Mouse (Mus musculus) heart, embryonic 10.5 days (tissue): ENCODE data around the gene Chchd5. TPM values are rescaled to one million over a fixed set of nuclear protein-coding genes. Genes with fewer than 3 reads are reported as not detected.

ENCODE experiments used
- DNase-seq: peaks from one replicate; pipeline ENCODE4 v3.0.0-alpha.2; 2017; ENCODE audit warnings: low spot score
- H3K27ac ChIP-seq: fragments of 300-500 bp; sonication (generic); 2 replicates; pipeline ENCODE4 v1.5.1; 2016; ENCODE audit warnings: mild to moderate bottlenecking
- H3K27me3 ChIP-seq: fragments of 300-500 bp; sonication (generic); 2 replicates; pipeline ENCODE4 v1.6.1; 2016; ENCODE audit warnings: mild to moderate bottlenecking; ENCODE audit not compliant: poor library complexity, insufficient read depth, severe bottlenecking
- H3K36me3 ChIP-seq: fragments of 300-500 bp; sonication (generic); 2 replicates; pipeline ENCODE4 v1.6.1; 2016; ENCODE audit warnings: mild to moderate bottlenecking, moderate library complexity
- H3K4me1 ChIP-seq: fragments of 300-500 bp; sonication (generic); 2 replicates; pipeline ENCODE4 v1.6.1; 2016; ENCODE audit warnings: mild to moderate bottlenecking
- H3K4me3 ChIP-seq: fragments of 300-500 bp; sonication (generic); 2 replicates; pipeline ENCODE4 v1.5.1; 2016; ENCODE audit warnings: mild to moderate bottlenecking, moderate library complexity
- H3K9me3 ChIP-seq: fragments of 300-500 bp; sonication (generic); 2 replicates; pipeline ENCODE4 v1.6.1; 2016; ENCODE audit warnings: mild to moderate bottlenecking, moderate library complexity
- WGBS: fragments of 180-500 bp; shearing (Covaris S2); methylation state at CpG from one replicate; pipeline ENCODE4 v1.1.7; 2016; 5-methylcytosine and 5-hydroxymethylcytosine counted together
- polyA plus RNA-seq: library from polyadenylated mRNA; unstranded; fragments of >200 nt; fragmentation: Nextera tagmentation; extraction: Ambion mirVana; gene quantifications from 2 replicates; pipeline ENCODE4 v1.2.1, GENCODE M21; 2016

Gene Chchd5
- 21.9 and 22.0 TPM in 2 replicates for polyA plus RNA-seq

DNA sequence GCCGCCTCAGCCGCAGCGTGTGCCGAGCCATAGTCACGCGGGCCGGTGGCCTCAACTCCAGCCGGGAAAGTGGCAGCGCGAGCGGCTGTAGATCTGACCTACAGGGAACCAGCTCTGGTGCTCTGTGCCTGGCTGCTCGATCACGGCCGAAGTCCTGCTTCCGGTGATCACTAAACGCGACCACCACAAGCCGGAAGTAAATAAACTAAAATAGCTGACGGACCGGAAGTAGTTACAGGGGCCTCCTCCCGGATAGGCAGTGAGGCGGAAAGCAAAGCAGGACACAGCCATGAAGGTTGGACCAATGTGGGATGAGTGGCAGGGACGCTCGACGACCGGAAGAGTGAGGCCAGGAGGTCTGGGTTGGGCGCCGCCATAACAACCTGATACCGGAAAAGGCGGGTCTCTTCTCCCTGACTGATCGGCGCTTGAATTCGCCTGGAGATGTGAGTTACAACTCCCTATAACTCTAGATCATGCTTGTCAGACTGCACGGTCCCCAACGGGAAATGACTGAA lies at the start of gene Chchd5:
Chchd5 (plus strand) TSS at position 289 of the 518 bp plus-strand sequence.
- H3K9me3 ChIP-seq = no peaks in the 10 kb centered on the region
- H3K27ac ChIP-seq = peak within 1 kb of the TSS; percentile 93
- DNase-seq = peak; percentile 99
- no peaks in the 10 kb centered on the region for H3K27me3 ChIP-seq
- under 1% methylated on average over 35 of the region's 35 CpGs for WGBS
- peak within 1 kb of the TSS; percentile 82 for H3K4me3 ChIP-seq
- peaks cover 64% of the 10 kb centered on the region for H3K36me3 ChIP-seq
- peaks cover 19% of the 10 kb centered on the region; the same call in 1 of the 2 replicates for H3K4me1 ChIP-seq

DNA sequence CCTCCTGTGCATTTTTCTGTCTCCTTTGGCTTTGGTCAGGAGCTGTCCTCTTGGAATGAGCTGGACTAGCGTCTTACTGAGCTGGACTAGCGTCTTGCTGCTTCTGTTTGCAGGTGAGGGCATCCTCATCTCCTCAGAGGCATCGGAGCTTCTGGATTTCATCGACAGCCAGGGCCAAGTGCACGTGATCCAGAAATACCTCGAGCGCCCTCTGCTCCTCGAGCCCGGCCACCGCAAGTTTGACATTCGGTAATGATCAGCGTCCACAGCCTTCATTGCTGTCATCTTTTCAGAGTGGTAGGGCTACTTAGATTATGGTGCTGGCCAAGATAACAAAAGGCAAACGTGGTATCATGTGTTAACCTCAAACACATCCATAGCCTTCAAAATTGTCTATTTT lies 48.4 kb upstream of the Chchd5 start:
- H3K4me3 ChIP-seq = no peak overlapping the region
- no peak overlapping the region for H3K27ac ChIP-seq
- peaks cover 30% of the 10 kb centered on the region for H3K36me3 ChIP-seq
- H3K9me3 ChIP-seq = no peaks in the 10 kb centered on the region
- WGBS = 55% methylated on average over 13 of the region's 13 CpGs
- no peaks in the 10 kb centered on the region for H3K27me3 ChIP-seq
- no peaks in the 10 kb centered on the region for H3K4me1 ChIP-seq
- DNase-seq = no peak

DNA sequence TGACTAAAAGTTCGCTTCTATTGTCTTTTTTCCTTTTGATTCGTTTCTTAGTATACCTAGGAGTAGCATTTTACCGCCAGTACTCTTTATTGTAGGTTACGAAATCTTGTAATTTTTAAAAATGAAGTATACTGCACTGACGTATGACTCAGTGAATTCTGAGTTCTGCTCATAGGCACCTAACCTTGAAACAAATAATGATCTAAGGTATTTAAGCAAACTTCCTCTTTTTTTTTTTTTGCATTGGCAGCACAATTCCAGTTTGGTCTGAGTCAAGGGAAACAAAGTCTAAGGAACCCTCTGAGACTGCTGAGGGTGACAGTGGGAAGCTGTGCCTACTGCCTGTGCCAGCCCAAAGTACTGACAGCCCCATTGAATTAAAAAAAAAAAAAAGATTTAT lies 46.0 kb upstream of the Chchd5 start:
- peaks cover 35% of the 10 kb centered on the region for H3K36me3 ChIP-seq
- 85% methylated on average over 5 of the region's 5 CpGs for WGBS

DNA sequence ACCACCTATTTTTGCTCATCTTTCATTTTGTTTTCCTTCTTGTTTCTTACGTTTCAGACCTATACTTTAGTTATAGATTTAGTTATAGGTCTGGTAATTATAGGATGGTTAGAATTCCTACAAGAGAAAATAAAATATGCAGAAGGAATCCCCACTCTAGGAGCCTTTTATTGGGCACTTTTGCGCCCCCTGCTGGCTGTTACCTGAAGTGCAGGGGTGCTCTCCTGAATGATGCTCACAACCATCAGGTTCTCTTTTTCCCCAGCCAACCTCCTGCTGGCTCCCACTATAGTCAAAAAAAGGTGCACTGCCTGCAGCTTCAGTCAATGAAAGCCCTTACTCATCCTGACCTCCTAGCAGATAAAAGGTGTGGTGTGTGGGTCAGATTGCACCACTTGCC lies 44.5 kb upstream of the Chchd5 start:
- 41% methylated on average over 2 of the region's 2 CpGs for WGBS
- H3K36me3 ChIP-seq = peaks cover 42% of the 10 kb centered on the region

More for the DNA sequence above, 46.0 kb upstream of the Chchd5 start:
- no peak overlapping the region for H3K4me3 ChIP-seq
- no peaks in the 10 kb centered on the region for H3K27me3 ChIP-seq
- H3K9me3 ChIP-seq = no peaks in the 10 kb centered on the region
- H3K27ac ChIP-seq = no peak overlapping the region
- H3K4me1 ChIP-seq = no peaks in the 10 kb centered on the region
- DNase-seq = no peak

GRCm38 (mm10) chr2:129087520-129087919 lies 42.0 kb upstream of the Chchd5 start:
- Histone ChIP-seq H3K4me3 (no peak overlapping the region), H3K9me3 (no peaks in the 10 kb centered on the region), H3K27ac (no peak overlapping the region), H3K27me3 (no peaks in the 10 kb centered on the region), H3K4me1 (peaks cover 6% of the 10 kb centered on the region; the same call in 1 of the 2 replicates), H3K36me3 (peaks cover 48% of the 10 kb centered on the region)
- 84% methylated on average over 1 of the region's 1 CpGs for WGBS
- no peak for DNase-seq

More for the DNA sequence above, 44.5 kb upstream of the Chchd5 start:
- H3K9me3 ChIP-seq = no peaks in the 10 kb centered on the region
- DNase-seq = no peak
- no peaks in the 10 kb centered on the region for H3K27me3 ChIP-seq
- peaks cover 1% of the 10 kb centered on the region; the same call in 1 of the 2 replicates for H3K4me1 ChIP-seq
- no peak overlapping the region for H3K27ac ChIP-seq
- no peak overlapping the region for H3K4me3 ChIP-seq

DNA sequence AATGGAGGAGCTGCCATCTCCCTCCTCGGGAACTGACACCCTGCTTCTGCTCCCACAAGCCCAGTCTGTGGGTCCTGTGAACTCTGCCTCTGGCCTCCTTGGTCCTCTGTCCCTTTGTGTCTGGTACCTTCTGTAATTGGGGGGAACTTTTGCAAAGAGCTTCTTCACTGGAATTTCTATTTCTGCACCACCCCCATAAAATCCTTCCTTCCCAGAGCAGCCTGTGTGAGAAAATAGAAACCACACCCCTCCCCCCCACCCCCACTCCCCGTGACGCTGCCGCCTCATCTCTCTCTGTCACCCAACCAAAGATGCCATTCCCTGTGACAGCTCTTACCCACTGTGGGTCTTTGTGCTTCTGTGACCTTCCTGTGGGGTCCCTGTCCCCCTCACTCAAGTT lies 39.1 kb upstream of the Chchd5 start:
- Histone ChIP-seq H3K27ac (peak overlapping the region; percentile 56), H3K36me3 (peaks cover 57% of the 10 kb centered on the region), H3K4me3 (no peak overlapping the region), H3K9me3 (no peaks in the 10 kb centered on the region), H3K27me3 (no peaks in the 10 kb centered on the region), H3K4me1 (peaks cover 6% of the 10 kb centered on the region; the same call in 1 of the 2 replicates)
- WGBS = 52% methylated on average over 4 of the region's 4 CpGs
- no peak for DNase-seq

- no peak overlapping the region for H3K27ac ChIP-seq
- 86% methylated on average over 12 of the region's 12 CpGs for WGBS
These were observed 36.7 kb upstream of the Chchd5 start for GRCm38 (mm10) chr2:129092810-129093209.

DNA sequence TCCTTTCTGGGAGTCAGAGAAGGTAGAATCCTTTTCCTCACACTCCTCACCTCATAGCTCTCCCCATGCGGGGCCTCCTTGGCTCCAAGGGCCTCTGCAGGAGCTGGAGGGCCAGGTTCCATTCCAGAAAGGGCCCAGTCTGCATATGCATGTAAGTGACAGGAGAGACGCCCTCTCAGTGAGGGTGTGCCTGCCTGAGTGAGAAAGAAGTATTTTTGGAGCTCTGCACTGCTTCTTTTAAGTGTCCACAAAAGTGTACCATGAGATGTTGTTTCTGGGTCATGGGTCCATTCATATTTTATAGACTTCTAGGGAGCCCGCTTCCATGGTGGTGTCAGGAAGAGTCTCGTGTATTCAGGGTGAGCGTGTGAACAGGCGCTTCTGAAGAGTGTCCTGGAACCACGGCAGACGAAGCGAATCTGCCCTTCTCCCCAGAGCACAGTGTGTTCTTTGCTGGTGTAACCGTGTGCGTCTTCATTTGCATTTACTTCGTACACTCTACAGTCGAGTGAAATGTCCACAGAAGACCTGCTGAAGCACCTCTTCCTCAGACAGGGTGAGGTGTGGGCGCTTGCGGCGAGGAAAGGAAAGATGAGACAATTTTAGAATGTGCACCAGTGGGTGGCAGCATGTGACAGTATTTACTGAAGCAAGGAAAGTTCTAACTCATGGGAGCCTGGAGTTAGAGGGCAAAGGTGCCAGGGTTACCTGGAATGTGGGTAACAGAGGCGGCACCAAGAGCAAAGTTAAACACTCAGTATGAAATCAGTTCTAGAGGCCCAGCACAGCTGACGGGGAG lies 35.4 kb upstream of the Chchd5 start:
- Histone ChIP-seq H3K27ac (no peak overlapping the region), H3K9me3 (no peaks in the 10 kb centered on the region), H3K27me3 (no peaks in the 10 kb centered on the region), H3K4me1 (peaks cover 6% of the 10 kb centered on the region; the same call in 1 of the 2 replicates), H3K36me3 (peaks cover 28% of the 10 kb centered on the region), H3K4me3 (no peak overlapping the region)
- WGBS = 83% methylated on average over 18 of the region's 18 CpGs
- DNase-seq = no peak

More at GRCm38 (mm10) chr2:129092810-129093209, 36.7 kb upstream of the Chchd5 start:
- Histone ChIP-seq H3K4me3 (no peak overlapping the region), H3K36me3 (peaks cover 38% of the 10 kb centered on the region), H3K4me1 (peaks cover 6% of the 10 kb centered on the region; the same call in 1 of the 2 replicates), H3K27me3 (no peaks in the 10 kb centered on the region), H3K9me3 (no peaks in the 10 kb centered on the region)
- no peak for DNase-seq

DNA sequence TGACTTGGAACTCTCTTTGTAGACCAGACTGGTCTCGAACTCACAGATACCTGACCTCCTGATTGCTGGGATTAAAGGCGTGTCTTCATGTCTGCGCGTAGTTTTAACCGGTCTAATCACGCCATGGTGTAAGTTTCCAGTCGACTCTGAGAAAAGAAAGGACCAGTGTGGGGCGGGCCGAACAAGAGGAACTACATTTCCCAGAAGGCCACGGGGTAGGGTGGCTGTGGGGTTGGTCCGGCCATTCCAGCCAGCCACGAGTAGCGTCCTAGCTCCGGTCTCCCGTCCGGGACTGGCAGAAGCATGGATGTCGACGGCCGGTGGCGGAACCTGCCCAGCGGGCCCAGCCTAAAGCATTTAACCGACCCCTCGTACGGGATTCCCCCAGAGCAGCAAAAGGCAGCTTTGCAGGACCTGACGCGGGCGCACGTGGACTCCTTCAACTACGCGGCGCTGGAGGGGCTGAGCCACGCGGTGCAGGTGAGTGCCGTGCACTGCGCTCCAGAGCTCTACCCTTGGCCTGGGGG lies 28.7 kb upstream of the Chchd5 start, which contains the start of gene Polr1b:
Polr1b (plus strand) TSS at position 212 of the 527 bp plus-strand sequence.
- WGBS = under 1% methylated on average over 35 of the region's 35 CpGs

DNA sequence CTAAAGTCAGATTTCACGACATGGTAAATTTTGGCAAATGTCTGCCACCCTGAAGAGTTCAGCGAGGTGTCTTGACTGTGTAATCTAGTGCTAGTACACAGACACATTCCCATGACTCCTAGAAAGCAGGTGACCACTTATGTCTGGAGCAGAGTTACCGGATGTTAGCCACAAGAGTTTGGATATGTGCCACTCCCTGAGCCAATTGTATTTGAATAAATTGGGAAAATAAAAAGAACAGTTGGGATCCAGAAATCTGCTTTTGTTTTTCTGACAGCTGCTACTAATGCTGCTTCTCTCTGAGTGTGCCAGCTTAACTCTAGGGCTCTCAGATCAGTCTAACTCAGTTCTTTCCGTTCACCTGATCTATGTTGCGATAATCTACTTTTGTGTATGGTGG lies 16.6 kb upstream of the Chchd5 start:
- H3K9me3 ChIP-seq = no peaks in the 10 kb centered on the region
- H3K36me3 ChIP-seq = peaks cover 83% of the 10 kb centered on the region
- H3K27ac ChIP-seq = no peak overlapping the region
- H3K4me3 ChIP-seq = no peak overlapping the region
- WGBS = 93% methylated on average over 5 of the region's 5 CpGs
- H3K4me1 ChIP-seq = no peaks in the 10 kb centered on the region
- no peaks in the 10 kb centered on the region for H3K27me3 ChIP-seq
- DNase-seq = no peak

More for the DNA sequence above, 28.7 kb upstream of the Chchd5 start, which contains the start of gene Polr1b:
- Histone ChIP-seq H3K27ac (peak within 1 kb of the TSS; percentile 90), H3K4me3 (peak within 1 kb of the TSS; percentile 88), H3K4me1 (0 out of 2 replicates have a peak, but pooled peaks cover 7% of the 10 kb centered on the region), H3K27me3 (no peaks in the 10 kb centered on the region), H3K36me3 (peaks cover 32% of the 10 kb centered on the region), H3K9me3 (no peaks in the 10 kb centered on the region)
- DNase-seq = peak; percentile 98

DNA sequence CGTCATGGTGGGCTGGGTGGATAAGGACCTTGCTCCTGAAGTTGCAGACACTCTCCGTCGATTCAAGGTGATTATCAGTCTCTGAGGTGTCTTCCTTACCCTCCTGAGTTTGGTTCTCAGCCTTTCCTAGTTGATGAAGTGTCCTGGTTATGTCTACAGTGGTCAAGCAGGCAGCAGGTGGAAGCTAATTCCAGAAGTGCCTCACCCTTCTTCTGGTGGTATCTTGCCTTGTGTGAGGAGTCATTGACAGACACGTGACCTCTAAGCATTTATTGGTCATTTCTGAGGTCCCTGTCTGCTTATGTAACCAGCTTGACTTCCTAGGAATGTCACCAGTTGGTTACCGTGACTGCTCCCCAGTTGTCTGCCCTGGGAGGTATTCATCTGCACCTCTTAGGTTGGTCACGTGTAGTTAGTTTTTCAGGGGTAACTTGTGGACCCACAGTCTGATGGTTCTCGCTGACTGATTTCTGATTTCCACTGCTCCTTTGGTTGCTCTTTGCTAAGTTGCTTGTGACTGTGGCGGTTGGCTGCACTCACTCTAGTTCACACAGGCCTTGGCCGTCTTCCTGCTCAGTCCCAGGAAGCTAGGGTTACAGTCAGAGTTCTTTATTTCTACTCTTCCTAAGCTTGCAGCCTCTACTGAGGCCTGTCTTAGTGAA lies 13.7 kb upstream of the Chchd5 start:
- Histone ChIP-seq H3K4me1 (no peaks in the 10 kb centered on the region), H3K27ac (no peak overlapping the region), H3K9me3 (no peaks in the 10 kb centered on the region), H3K27me3 (no peaks in the 10 kb centered on the region), H3K36me3 (peaks cover 90% of the 10 kb centered on the region), H3K4me3 (no peak overlapping the region)
- WGBS = 90% methylated on average over 9 of the region's 9 CpGs
- no peak for DNase-seq

- WGBS = 96% methylated on average over 1 of the region's 1 CpGs
- H3K9me3 ChIP-seq = no peaks in the 10 kb centered on the region
- no peak for DNase-seq
- H3K4me1 ChIP-seq = no peaks in the 10 kb centered on the region
- H3K27ac ChIP-seq = no peak overlapping the region
- H3K36me3 ChIP-seq = peaks cover 94% of the 10 kb centered on the region
- no peak overlapping the region for H3K4me3 ChIP-seq
- no peaks in the 10 kb centered on the region for H3K27me3 ChIP-seq
These were observed 13.1 kb upstream of the Chchd5 start for GRCm38 (mm10) chr2:129116368-129116739.
